Mouse (Mus musculus) frontal cortex, postnatal 36 days (tissue): ENCODE results near the gene Slc22a30.
"Not testable (repeated sequence)": the region's sequence is repeated elsewhere in the genome, so short reads cannot be mapped to it uniquely, and the experiment has no call there.

Experiments
- DNase-seq, 2 experiments: peaks; one replicate each; pipeline ENCODE4 v3.0.0; 2022; ENCODE audit warnings: low spot score in 2 of 2

Gene Slc22a30

DNA sequence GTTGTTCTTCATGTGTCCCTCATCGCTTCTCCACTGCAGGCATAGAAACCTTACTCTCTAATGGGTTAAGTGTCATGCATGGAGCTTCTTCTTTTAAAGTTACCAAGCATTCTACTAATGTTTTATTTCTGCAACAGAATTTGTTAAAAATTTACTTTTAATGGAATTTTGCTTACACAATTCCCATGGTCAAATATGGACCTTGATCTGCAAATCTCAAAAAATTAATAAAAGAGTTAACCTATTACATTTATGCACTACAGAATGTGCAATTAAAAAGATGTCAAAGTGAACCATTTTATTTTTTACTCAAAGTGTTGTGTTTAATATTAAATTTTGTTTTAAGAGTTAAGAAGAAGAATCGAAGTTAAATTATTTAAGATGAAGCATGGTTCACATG, at the start of gene Slc22a30:
Gene Slc22a30 (minus strand): TSS at position 101 of the 400 bp plus-strand sequence.
- DNase-seq, result not testable (repeated sequence)

- DNase-seq, result no peak
Observed at GRCm38 (mm10) chr19:8448321-8448720, 43.4 kb upstream of the Slc22a30 start.

- DNase-seq, result no peak
Observed at GRCm38 (mm10) chr19:8447516-8447915, 42.6 kb upstream of the Slc22a30 start.

DNA sequence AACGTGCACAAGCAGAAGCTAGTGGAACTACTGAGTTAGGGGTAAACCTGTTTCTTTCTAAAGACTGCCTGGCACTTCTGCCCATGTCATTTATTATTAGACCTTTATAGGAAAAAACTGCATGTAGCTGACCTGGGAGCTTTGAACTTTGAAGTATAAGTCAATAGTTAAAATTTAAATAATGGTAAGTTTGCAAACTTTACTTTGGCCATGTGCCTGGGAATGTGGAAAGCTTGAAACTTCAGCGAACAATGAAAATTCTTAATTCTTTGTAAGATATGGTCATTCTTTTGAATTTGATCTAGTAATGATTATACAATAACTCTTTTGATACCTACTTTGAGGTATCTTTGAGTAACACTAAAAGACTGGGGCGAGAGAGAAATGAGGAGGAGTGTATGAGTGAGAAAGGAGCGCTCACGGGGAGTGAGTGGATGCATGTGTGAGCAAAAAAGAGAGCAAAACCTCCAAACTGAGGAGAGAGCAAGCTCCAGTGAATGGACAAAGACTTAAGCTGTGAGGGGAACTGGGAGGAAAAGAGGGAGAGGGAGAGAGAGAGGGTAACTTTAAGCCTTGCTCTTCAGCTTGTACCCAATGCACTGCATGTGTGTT, 26.2 kb upstream of the Slc22a30 start:
- DNase-seq, result no peak

GRCm38 (mm10) chr19:8407290-8408021, 2.5 kb upstream of the Slc22a30 start:
- DNase-seq, result not testable (repeated sequence)
